Mouse (Mus musculus) spleen, adult 2 months (tissue): ENCODE results near the gene Pla2g2e.

ENCODE experiments used
- CTCF ChIP-seq: fragments of 200-500 bp; IDR thresholded peaks from 2 replicates; pipeline ENCODE4 v1.5.1; 2011; ENCODE audit warnings: mild to moderate bottlenecking, inconsistent platforms; ENCODE audit not compliant: insufficient read depth, insufficient read length, insufficient replicate concordance; ENCODE audit errors: extremely low read depth
- POLR2A ChIP-seq: fragments of 200-500 bp; IDR thresholded peaks from 2 replicates; pipeline ENCODE4 v1.6.1; 2011; ENCODE audit warnings: low read depth, low read length, inconsistent platforms

DNA sequence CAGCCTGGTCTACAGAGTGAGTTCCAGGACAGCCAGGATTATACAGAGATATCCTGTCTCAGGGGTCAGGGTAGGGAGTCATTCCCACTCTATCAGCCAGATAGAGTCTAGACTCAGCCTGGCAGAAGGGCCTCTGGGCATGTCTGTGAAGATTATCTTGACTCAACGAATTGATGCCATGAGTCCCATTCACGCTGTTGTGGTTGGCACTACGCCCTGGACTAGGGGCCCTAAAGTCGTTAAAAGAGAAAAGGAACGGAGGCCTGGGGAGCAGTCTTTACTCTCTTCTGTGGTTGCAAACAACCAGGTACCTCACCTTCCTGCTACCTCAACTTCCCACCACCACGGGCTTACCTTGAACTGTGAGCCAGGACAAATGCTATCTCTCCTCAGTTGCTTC, 37.9 kb upstream of the Pla2g2e start:
- TF ChIP-seq CTCF = no peak
- no peak for TF ChIP-seq POLR2A
